Mouse (Mus musculus) G1E-ER4 (cell line): ENCODE results near the gene Kif20b. TPM values are rescaled to one million over a fixed set of nuclear protein-coding genes. Genes with fewer than 3 reads are reported as not detected.
A peak's percentile ranks its signal among the peaks of the same experiment; 100 is the strongest.

ENCODE experiments used
- GATA1 ChIP-seq: IDR thresholded peaks from one replicate; pipeline ENCODE4 v1.8.0; 2012; ENCODE audit warnings: low read length, inconsistent platforms
- polyA plus RNA-seq: library from polyadenylated mRNA; stranded (reverse); fragments of >175 nt; gene quantifications from 2 replicates; pipeline ENCODE4 v1.2.3, GENCODE M21; 2012

Kif20b gene
- polyA plus RNA-seq, 1 experiment, result 9.9 TPM

DNA sequence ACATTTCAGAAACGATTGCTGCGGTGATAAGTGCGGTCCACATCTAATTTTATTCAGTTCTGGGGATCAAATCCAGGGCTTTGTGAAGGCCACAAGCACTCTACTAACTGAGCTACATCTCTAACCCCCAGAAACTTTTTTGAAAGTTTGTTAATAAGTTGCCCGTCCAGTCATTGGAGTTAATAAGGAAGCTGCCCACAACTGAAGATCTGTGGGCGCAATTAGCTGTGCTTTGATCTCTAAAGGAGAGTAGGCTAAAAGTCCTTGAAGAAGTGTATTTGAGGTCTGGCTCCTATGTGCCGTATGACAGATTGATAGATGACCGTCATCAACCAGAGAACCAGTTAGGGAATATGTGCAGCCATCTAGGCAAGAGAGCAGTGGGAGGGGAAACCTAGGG, 20.9 kb upstream of the Kif20b start:
- no peak for TF ChIP-seq GATA1

DNA sequence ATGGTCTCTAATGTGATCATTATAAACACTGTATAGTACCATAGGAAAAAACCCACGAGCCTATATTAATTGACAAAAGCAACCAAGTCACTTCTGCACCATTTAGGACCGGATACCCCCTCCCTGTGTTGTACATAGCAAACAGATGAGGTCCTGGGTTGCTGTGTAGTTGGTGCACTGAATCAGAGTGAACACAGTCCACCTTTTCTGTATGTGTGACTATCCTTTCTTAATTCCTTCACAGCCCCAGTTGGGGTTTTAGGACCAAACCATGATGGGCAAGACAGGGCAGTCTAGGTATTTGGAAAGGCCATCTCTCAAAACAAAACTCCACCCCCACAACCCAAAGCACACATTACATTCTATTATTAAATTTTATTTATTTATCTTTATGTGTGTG, 20.4 kb upstream of the Kif20b start:
- TF ChIP-seq GATA1, result no peak

DNA sequence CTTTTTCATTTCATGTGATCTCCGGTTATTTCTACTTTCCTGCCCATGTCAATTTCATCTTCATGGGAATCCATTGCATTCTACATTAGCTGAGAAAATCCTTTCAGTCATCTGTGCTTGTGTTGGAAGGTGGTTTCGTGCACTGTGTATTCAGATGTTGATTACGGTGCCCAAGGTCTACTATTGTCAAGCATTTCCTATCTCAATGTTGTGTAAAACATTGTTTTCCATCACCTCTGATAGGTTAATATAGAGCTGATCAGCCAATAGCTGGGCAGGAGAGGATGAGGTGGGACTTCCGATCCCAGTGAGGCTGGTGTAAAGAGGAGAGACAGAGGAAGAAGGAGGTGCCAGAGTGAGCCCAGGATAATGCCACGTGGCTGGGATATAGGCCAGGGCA, 18.1 kb upstream of the Kif20b start:
- no peak for TF ChIP-seq GATA1

DNA sequence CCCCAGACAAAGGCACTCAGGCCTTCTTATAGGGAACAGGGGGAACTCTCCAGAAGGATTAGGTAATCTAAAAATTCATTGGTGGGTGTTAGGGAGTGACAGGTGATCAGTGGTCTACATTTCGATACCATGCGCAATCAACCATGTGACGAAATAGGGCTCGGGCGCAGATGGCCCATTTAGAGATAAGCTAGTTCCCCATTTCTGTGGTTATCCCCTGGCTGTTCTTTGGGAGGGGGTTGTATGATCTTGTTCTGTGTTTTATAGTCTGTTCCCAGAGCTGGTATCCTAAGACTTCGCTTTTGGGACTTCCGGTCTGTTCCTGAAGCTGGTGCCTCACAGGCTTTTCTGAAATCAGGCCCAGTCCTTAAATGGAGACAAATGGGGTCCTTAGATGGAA, 16.7 kb upstream of the Kif20b start:
- peak; percentile 84 for TF ChIP-seq GATA1

DNA sequence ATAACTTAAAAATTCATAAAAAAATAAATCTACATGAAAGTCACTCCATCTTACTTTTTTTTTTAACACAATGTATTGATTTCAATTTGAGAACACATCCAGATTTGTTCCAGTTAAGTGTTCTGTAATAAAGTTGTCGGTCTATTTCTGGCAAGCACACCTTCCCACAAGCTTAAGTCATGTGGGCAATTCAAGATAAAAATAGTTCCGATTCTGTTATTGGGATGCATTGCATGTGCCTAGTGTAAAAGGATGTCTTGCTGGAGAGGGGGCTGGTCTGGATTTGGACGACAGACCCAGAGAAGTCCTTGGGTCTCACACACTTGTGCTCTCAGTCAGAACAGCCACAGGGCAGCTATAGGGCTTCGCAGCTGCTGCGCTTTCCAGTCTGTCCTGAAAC, 15.4 kb upstream of the Kif20b start:
- no peak for TF ChIP-seq GATA1

DNA sequence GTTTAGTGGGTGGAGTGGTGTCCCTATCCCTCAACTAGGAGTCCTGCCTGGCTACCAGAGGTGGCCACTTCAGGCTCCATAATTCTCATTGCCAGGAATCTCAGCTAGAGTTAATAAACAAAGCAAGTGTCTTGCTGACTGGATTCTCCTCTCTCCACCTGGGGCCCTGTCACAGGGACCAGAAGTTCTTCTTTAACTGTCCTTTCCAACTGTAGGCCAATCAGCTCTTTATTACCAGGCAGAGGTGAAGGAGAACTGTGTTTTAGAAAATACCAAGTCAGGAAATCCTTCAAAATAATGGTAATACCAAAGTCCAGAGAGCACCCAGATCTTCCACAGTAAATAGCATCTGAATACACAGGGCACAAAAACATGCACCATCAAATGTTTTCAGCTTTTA, 9.8 kb upstream of the Kif20b start:
- no peak for TF ChIP-seq GATA1

DNA sequence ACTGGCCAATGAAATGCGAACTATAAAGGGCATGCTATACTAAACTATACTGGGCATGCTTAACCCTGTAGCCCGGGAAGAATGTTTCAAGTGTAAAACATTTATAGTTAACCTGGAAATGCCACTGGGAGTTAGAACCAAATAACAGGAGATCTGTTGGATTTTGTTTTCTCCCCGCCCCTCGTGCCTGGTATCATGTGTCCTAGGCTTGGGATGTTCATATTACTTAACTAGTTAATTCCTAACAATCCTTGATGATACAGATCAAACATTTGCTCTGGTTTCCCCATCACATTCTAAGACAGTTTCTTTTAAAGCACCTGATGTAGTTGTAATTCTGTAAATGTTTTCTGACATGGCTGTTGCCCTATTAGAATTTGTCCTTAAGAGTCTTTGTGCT, 2.1 kb upstream of the Kif20b start:
- TF ChIP-seq GATA1, result no peak

DNA sequence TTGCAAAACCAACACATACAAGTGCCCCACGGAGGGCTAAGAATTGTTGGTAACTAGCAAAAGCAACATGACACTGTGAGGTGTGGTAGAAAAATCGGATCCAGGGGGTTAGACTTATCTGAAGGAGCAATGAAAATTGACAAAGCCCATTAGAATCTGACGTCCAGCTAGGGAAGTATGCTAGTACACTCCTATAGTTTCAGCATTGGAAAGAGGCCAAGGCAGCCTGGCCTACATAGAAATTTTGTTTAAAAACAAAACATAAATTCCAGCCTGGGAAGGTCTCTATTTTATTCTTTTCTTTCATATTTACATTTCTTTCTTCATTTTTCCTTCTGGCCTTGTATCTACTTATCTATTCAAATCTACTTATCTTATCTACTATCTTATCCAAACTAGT, 1.6 kb upstream of the Kif20b start:
- no peak for TF ChIP-seq GATA1

DNA sequence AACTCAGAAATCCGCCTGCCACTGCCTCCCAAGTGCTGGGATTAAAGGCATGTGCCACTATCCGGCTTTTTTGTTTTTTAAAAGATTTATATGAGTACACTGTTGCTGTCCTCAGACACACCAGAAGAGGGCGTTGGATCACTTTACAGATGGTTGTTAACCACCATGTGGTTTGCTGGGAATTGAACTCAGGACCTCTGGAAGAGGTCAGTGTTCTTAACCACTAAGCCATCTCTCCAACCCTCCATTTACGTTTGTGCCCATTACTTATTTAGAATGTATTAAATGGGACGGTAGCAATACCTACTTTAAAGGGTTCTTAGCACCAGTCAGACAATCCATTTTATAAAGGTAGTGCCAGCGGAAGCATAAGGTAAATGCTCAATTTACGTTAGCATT, 909 bp upstream of the Kif20b start:
- no peak for TF ChIP-seq GATA1

DNA sequence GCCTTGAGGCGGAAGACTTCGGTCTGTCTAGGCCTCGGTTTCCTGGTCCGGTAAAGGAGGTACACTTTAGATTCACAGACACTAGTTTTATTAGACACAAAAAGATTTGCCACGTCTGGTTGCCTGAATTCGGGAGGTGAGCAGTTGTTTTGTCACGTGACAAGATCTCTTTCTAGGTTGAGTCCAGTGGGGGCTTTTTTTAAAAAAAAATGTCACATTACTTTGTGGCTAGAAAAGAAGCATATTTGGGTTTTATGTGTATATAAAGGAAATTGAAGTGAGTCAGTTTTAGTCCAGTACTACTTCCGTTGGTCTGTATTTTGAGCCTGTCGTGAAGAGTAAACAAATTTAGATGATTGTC, 422 bp downstream of the Kif20b start:
- no peak for TF ChIP-seq GATA1

DNA sequence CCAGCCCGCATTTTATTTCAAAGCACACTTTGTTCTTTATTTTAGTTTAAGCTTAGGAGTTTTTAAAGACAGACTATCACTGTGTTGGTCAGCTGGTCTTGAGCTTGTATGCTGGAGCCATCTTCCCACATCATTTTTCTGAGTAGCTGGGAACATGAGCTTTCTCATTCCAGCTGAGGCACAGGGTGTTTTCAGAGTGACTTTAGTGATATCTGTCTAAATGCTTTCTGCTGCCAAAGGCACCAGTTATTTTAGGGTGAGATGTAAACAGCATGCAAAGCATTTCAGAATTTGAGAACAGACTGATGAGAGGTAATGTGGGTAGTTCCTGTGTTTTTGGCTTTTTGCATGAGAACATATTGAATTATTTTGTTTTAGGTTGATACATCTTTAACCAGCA, 25.0 kb downstream of the Kif20b start:
- TF ChIP-seq GATA1, result no peak

DNA sequence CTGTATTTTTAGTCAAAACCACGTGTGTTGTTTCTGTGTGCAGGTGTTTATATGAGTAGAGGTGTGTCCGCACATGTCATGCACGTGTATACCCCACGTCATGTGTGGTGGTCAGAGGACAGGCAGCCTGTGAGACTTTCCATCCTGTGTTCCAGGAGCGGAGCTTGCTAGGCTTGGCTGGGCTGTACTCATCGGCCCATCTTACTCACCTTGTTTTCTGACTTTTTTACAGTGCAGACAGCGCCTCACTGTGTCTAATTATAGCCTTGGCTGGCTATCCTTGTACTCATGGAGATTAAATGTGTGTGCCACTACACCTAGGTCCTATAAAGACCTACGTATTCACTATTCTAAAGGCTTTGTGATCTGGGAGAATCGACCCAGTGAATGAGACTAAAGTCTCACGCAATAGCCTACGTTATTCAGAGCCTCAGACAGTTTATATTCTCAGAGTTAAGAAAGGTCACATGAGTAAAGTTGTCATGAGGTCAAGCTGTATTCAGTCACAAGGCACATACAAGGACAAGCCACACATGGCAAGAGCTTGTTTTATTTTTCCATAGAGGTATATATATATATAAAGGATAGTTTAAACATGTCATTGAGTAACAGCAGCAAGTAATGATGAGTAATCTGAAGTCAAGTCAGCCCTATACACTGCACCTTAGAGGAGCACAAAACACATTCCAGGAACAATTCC, 31.8 kb downstream of the Kif20b start:
- TF ChIP-seq GATA1, result no peak

DNA sequence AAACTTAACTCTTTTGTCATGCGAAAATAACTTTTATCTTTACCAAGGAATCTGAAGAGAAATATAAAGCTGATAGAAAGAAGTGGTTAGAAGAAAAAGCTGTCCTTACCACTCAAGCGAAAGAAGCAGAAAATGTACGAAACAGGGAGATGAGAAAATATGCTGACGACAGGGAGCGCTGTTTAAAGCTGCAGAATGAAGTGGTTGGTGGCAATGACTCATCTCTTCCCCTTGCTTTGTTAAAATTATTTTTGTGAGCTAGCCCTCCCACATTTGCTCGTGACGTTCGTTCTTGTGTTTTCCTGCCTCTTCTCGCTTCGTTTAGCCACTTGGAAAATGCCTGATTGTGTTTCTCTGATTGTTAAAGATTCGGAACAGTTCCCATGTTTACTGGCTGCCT, 37.2 kb downstream of the Kif20b start:
- no peak for TF ChIP-seq GATA1

DNA sequence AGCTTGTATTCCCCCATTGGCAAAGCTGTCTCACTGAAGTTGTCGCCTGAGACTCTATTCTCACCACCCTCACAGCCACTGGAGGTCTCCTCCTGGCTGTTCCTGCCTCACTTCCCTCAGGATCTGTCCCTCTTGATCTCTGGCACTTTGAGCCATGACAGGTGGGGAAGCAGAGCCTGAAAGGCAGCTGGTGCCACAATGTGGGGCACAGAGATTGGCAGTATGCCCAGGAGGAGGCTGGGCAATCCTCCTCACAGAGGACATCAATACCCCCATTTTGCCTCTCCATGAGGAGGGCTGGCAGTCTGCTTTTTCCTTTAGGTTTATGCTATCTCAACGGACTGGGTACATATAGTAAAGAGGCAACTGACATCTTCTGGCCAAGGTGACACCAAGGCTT, 62.6 kb downstream of the Kif20b start:
- no peak for TF ChIP-seq GATA1

DNA sequence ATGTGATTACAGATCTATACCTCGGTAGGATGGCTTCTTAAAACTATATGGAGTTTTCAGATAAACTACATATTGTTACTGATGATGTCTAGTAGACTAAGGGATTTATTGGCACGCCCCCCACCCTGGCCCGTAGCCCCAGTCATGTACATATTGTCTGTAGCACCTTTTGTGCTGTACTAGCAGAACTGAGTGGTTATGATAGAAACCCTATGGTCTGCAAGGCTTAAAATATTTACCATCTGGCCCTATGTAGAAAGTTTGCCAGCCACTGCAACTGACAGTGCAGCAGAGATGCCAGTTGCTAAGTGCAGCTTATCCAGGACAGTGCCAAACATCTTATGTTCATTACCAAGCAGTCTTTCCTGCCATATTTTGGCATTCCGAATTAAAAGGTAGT, 68.3 kb downstream of the Kif20b start:
- no peak for TF ChIP-seq GATA1

DNA sequence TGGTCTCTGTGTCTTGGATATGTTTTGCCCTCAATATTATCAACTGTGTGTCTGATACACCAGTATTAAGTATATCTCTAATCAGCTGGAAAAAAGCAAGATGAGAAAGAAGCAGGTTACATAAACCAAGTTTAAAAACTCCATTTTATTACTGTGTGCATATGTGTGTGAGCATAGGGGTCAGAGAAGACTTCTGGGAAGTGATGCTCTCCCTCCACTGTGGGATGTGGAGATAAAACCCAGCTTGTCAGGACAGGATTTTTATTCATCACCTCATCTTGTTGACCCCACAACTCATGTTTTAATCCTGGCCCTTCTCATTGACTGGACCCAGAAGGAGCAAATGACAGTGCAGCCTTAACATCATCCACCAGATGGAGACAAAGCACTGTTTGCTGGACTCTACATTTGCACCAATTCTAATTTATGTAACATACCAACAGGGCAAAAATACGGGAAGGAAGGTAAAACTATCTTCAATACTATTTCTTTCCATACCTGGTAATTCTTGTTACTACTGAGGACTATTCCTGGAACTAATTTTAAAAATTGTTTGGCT, 70.9 kb downstream of the Kif20b start:
- no peak for TF ChIP-seq GATA1

DNA sequence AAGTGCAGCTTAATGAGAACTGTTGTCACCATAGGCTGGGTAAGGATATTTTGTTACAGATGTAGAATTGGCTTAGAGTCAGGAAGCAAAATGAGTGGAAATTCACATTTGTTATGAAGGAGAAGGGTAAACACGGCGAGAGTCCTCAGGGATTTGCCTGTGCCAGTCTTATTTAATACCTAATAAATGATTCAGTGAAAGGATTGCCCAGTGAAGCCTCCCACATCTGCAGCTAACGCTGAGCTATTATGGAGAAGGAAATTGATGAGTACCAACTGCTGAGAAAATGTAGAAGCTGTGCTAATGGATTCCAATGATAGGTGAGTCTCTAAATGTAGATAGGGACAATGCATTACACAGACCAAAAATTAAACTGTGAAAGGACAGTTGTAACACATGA, 92.9 kb downstream of the Kif20b start:
- TF ChIP-seq GATA1, result no peak

DNA sequence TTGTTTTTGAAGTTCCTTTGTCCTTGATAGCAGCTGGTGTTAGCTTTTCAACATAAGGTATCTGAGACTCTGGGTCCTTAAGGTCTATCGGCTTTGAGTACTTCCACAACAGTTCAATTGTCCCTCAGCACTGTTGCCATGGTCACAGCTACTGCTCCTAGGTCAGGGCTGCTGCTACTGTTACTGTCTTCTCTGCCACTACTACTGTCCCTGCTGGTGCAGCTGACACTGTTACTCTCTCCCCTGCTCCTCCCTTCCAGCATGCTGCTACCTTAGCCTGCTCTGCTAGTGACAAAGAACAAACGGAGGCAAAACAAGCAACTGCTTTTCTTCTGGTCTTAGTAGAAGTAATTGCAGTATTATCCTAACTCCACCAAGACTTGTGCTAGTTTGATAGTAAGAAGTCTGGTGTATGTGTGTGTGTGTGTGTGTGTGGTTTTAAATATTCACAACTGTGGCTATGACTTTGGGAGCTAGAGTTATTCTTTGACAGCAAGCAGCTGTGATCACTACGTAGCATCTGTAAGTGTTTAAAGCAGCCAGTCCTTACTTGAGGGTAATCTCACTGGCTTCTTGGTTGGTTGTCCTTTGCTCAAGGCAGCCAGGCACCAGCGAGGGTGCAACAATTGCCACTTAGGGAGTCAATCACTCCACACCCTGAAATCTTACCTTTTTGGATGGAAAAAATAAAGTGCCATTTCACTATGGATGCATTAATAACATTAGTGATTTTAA, 95.5 kb downstream of the Kif20b start:
- no peak for TF ChIP-seq GATA1
